Mouse (Mus musculus) heart, postnatal 25 days (tissue): ENCODE data around the gene Tmem26. TPM values are rescaled to one million over a fixed set of nuclear protein-coding genes. Genes with fewer than 3 reads are reported as not detected.

Source experiments
- DNase-seq: peaks from one replicate; pipeline ENCODE4 v3.0.0; 2022; ENCODE audit warnings: low spot score
- intact Hi-C: fragments of 180-260 bp; cut with DNase I; formaldehyde crosslinking; loops from one replicate; pipeline ENCODE4 v1.15.1; 2025
- total RNA-seq, 2 experiments: library from RNA; stranded (reverse); gene quantifications; 2 replicates each; pipeline ENCODE4 v1.2.3; 2021

The Tmem26 gene
- total RNA-seq = under 1 TPM; 0.26 to 0.28 TPM

DNA sequence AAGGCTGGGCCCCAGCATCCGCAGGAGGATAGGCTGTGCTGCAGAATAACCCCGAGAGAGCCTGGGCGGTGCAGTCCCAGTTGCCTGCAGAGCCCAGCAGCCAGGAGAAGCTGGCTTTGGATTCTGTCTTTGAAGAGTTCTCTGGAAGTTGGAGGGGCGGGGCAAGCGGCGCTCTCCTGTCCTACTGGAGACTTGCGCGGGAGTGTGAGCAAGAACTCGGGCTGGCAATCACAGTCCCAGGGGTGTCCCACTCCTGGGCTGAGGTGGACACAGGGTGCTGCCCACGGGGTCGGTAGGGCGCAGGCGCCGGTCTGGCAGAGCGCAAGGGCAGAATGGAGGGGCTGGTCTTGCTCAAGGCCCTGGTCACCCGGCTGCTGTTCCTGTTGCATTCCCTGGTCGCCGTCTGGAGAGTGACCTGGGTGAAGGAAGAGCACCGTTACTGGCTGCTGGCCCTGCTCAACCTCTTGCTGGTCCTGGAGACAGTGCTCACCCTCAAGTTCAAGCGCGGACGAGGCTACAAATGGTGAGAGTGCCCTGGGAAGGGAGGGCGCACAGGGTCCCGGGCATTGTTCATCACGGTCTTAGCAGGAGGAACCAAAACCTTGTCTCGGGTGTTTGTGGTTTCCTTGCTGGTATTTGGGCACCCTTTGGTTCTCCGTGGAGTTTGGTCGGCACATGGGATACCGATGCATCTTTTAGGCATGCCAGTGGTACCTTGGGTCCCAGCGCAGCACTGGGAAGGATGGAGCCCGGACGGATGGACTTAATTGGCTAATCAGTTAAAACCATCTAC, at the start of gene Tmem26:
Gene Tmem26 (plus strand): TSS at position 79 of the 793 bp plus-strand sequence.
- DNase-seq = peak; percentile 3
- intact Hi-C loops = no loop called here

GRCm38 (mm10) chr10:68678678-68679077, 44.8 kb upstream of the Tmem26 start:
- DNase-seq = no peak
- intact Hi-C loops = no loop called here

GRCm38 (mm10) chr10:68681233-68681632, 42.2 kb upstream of the Tmem26 start:
- DNase-seq = no peak
- intact Hi-C loops = no loop called here

DNA sequence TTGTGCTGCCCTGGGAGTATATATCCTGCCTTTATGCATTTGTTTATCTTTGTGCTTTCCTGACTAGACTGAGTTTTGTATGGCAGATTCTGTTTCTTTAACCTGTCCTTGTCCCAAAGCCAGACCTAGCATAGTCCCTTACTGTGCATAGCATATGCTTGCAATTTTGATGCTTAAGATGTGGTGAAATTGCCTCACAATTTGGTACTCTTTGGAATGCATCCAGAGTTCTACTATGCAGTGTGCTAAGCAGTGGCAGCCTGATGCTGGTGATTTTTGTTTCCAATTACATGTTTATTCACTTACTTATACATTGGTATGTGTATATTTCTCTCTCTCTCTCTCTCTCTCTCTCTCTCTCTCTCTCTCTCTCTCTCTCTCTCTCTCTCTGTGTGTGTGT, 37.9 kb upstream of the Tmem26 start:
- intact Hi-C loops = no loop called here
- DNase-seq = no peak

GRCm38 (mm10) chr10:68691116-68691515, 32.3 kb upstream of the Tmem26 start:
- intact Hi-C loops = no loop called here
- no peak for DNase-seq

- no peak for DNase-seq
- intact Hi-C loops = no loop called here
Measured at GRCm38 (mm10) chr10:68692401-68692800, 31.0 kb upstream of the Tmem26 start.

DNA sequence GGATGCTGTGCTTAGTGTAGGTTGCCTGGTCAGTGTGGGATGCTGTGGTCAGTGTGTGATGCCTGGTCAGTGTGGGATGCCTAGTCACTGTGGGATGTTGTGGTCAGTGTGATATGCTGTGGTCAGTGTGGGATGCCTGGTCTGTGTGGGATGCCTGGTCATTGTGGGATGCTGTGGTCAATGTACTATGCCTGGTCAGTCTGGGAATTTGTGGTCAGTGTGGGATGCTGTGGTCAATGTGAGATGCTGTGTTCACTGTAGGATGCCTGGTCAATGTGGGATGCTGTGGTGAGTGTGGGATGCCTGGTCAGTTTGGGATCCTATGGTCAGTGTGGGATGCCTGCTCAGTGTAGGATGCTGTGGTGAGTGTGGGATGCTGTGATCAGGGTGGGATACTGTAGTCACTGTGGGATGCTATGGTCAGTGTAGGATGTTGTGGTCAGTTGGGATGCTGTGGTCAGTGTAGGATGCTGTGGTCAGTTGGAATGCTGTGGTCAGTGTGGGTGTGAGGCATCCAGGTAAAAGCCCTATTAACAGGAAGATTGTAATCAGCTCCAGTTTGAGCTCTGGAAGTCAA, 27.6 kb upstream of the Tmem26 start:
- intact Hi-C loops = no loop called here
- no peak for DNase-seq

GRCm38 (mm10) chr10:68704268-68704667, 19.2 kb upstream of the Tmem26 start:
- no peak for DNase-seq
- intact Hi-C loops = no loop called here

DNA sequence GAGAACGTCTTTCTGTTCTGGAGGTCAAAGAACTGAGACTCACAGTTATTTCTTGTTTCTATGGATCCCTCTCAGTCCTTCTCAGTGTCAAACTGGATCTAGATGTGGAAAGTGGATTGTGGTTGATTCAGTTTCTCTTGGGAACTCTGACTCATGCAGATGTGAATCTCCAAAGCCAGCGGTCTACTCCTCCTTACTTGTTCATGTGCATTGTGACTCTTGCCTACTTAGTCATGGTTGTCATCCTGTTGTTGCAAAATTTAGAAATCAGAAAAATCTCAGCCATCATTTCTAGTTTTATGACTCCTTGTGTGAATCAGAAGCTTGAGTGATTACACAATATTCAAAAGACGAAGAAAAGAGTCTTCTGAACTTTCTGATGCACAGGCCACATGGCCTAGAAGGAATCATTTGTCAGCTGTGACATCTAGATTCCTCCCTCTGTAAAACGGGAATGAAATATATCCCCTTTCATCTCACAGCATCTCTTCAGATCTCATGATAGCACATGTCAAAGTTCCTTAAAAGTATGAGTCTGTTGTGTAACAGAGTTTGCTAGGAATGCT, 17.9 kb upstream of the Tmem26 start:
- intact Hi-C loops = no loop called here

DNA sequence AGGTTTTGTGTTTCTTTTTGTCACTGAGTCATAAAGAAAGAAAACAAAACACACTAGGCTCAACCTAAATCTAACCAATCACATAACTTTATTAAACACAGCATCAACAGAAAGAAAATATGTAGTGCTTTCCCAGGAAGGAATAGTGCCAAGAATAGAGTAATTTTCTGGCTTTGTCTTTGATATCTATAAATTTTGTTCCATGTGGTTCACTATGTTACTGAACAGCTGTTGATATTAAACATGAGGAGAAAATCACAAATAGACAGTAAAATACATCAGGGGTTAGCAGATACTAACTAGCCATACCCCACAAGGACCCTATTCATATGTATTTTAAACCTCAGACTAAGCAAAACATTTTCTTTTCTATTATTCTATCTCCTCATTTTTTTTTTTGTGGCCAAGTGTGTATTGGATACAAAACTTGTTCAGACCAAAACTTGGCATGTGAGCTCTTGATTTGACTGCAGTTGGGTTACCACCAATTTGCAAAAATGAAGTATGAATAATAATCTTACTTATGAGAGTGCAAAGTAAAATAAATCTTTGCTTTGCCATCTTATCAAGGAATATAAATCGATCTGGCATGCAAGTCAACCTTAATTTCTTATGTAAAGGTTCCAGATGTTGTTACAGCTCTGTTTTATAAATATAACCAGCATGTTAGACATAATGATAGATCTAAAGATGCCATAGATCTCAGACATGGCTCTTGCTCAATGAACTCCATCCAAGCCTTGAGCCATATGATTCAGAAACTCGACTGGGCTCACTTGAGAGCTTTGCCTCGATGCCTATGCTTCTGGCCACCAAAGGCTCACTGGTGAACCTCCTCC, 16.2 kb upstream of the Tmem26 start:
- intact Hi-C loops = no loop called here
- DNase-seq = no peak

More for the DNA sequence above, 17.9 kb upstream of the Tmem26 start:
- DNase-seq = no peak

- intact Hi-C loops = no loop called here
- DNase-seq = no peak
Measured at GRCm38 (mm10) chr10:68712926-68713325, 10.5 kb upstream of the Tmem26 start.

- no peak for DNase-seq
- intact Hi-C loops = no loop called here
Measured at GRCm38 (mm10) chr10:68714302-68714701, 9.1 kb upstream of the Tmem26 start.

GRCm38 (mm10) chr10:68715396-68715795, 8.1 kb upstream of the Tmem26 start:
- DNase-seq = no peak
- intact Hi-C loops = no loop called here

- intact Hi-C loops = no loop called here
- DNase-seq = no peak
Measured at GRCm38 (mm10) chr10:68718375-68718774, 5.1 kb upstream of the Tmem26 start.

DNA sequence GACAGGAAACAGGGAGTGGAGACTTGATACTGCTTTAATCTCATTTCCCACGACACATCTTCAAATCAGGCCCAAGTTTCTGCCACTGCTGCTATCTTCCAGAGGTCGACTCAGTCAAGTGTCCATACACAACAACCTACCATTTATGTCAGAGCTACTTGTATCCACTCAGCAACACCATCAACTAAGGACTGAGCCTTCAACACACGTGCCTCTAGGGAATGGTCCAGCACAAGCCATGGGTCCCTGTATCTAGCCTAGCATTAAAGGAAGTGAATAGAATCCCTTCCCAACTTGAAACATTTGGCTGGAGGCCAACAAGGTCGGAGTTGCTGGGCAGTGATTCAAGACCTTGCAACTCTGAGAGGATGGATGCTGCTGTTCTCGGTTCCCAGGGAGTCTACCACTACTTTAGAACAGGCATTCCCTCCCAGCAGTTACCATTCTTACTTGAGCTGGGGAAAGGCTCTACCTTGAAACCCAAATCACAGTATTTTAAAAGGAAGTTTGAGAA, 2.5 kb upstream of the Tmem26 start:
- no peak for DNase-seq
- intact Hi-C loops = no loop called here

DNA sequence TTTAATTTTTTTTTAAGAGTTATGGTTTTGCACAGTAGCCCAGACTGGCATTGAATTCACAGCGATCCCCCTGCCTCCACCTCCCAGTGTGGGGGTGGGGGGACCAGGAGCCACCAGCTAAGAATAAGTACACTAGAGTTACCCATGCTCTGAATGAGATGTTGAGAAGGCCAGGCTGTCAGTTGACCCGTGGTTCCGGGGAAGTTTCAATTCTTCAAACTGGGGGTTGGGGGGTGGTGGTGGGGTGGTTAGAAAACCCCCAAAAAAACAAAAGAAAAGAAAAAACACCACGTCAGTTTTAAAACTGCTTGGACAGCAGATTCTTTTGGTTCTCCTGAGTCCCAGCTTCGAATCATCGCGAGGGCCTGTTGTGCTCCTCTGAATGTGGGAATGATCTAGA, 431 bp upstream of the Tmem26 start:
- intact Hi-C loops = no loop called here
- no peak for DNase-seq

DNA sequence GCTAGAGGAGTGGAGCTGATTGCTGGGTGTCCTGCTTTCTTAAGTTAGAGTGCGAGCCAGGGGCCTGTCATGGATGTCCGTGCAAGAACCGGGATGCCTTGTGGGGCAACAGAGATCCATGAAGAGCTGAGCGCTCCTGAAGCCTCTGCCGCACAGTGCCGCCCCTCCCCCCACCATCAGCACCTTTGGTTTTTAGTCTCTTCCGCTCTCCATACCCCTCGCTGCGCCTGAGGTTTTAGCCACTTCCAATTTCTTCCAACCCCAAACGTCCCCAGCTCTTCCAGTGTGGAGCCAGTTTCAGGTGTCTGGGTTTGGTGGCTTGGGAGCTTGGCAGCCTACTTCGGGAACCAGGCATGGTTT, 895 bp downstream of the Tmem26 start:
- no peak for DNase-seq
- intact Hi-C loops = no loop called here

- no peak for DNase-seq
Measured at GRCm38 (mm10) chr10:68727464-68727863, 4.0 kb downstream of the Tmem26 start.

GRCm38 (mm10) chr10:68735621-68736020, 12.2 kb downstream of the Tmem26 start:
- intact Hi-C loops = no loop called here
- no peak for DNase-seq

More at GRCm38 (mm10) chr10:68727464-68727863, 4.0 kb downstream of the Tmem26 start:
- intact Hi-C loops = no loop called here

- intact Hi-C loops = no loop called here
- DNase-seq = no peak
Measured at GRCm38 (mm10) chr10:68737391-68737790, 13.9 kb downstream of the Tmem26 start.
